Mouse (Mus musculus) heart, adult 2 months (tissue): ENCODE results near the gene Rpp21. TPM values are rescaled to one million over a fixed set of nuclear protein-coding genes. Genes with fewer than 3 reads are reported as not detected.

Source experiments
- DNase-seq, 2 experiments: peaks; one replicate each; pipeline ENCODE4 v3.0.0; 2021
- H3K27ac ChIP-seq: fragments of 200-600 bp; 2 replicates; pipeline ENCODE4 v1.8.1; 2022
- H3K27me3 ChIP-seq: fragments of 200-500 bp; 2 replicates; pipeline ENCODE4 v1.6.1; 2012; ENCODE audit warnings: mild to moderate bottlenecking, low read length, inconsistent platforms, mixed read lengths; ENCODE audit not compliant: control insufficient read depth, insufficient read depth
- H3K36me3 ChIP-seq: fragments of 200-500 bp; 2 replicates; pipeline ENCODE4 v1.6.1; 2012; ENCODE audit warnings: low read length, inconsistent platforms; ENCODE audit not compliant: control insufficient read depth, insufficient read depth
- H3K4me1 ChIP-seq: fragments of 200-500 bp; 2 replicates; pipeline ENCODE4 v1.6.1; 2011; ENCODE audit warnings: low read length; ENCODE audit not compliant: control insufficient read depth, insufficient read depth
- H3K4me3 ChIP-seq: fragments of 200-600 bp; 2 replicates; pipeline ENCODE4 v1.8.1; 2022
- H3K79me2 ChIP-seq: fragments of 200-500 bp; replicated peaks from 2 replicates; pipeline ENCODE4 v1.6.1; 2012; ENCODE audit warnings: mild to moderate bottlenecking, inconsistent platforms, low read length, moderate library complexity, mixed read lengths; ENCODE audit not compliant: control insufficient read depth, insufficient read depth
- H3K9ac ChIP-seq: fragments of 200-500 bp; 2 replicates; pipeline ENCODE4 v1.6.1; 2012; ENCODE audit warnings: low read depth, mild to moderate bottlenecking, control low read depth, inconsistent platforms, low read length, mixed read lengths
- CTCF ChIP-seq: fragments of 200-600 bp; IDR thresholded peaks from 2 replicates; pipeline ENCODE4 v1.8.1; 2022; ENCODE audit warnings: antibody characterized with exemption, mild to moderate bottlenecking, moderate library complexity
- EP300 ChIP-seq: fragments of 200-500 bp; IDR thresholded peaks from 2 replicates; pipeline ENCODE4 v1.6.1; 2011; ENCODE audit warnings: low read depth, low read length, control low read depth; ENCODE audit not compliant: insufficient read depth
- POLR2A ChIP-seq: fragments of 200-500 bp; IDR thresholded peaks from 2 replicates; pipeline ENCODE4 v1.6.1; 2011; ENCODE audit warnings: mild to moderate bottlenecking, low read depth, low read length, control low read depth; ENCODE audit not compliant: insufficient read depth
- WGBS: fragments of 180-500 bp; shearing (Covaris S2); methylation state at CpG from one replicate; pipeline ENCODE4 v1.1.7; 2018; 5-methylcytosine and 5-hydroxymethylcytosine counted together
- intact Hi-C: fragments of 180-260 bp; cut with DNase I; formaldehyde crosslinking; loops from one replicate; pipeline ENCODE4 v1.15.1; 2025
- polyA plus RNA-seq: library from polyadenylated mRNA; depleted of rRNA; stranded (reverse); fragments of >200 nt; gene quantifications from 2 replicates; pipeline ENCODE4 v1.2.3, GENCODE M21; 2012; rRNA removed
- total RNA-seq, 2 experiments: library from RNA; stranded (reverse); gene quantifications; 2 replicates each; pipeline ENCODE4 v1.2.3; 2021

The Rpp21 gene
- total and polyA plus RNA-seq, 3 experiments, result 35.5 to 59.1 (median 43.8) TPM

DNA sequence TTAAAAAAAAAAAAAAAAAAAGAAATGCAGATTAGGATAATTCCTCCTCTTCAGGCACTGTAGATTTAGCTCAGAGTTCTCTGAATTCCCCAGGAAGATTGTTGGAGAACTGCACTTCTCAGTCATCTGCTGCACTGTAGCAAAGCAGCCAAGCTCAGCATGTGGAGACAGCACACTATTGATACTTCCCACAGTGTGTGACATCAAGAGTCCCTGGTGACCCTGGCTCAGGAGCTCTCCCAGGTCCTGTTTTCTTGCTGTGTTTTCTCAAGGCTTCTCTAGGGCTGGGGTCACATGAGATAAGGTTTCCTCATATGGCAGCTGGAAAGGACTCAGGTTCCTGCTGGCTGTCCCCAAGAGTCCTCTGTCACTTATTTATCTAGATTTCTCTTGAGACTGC, 51.0 kb downstream of the Rpp21 start:
- no peak overlapping the region for H3K4me3 ChIP-seq
- no peak overlapping the region for H3K27ac ChIP-seq
- H3K9ac ChIP-seq, result no peak overlapping the region
- no peaks in the 10 kb centered on the region for H3K4me1 ChIP-seq
- TF ChIP-seq CTCF (no peak), POLR2A (no peak), EP300 (no peak)
- no peaks in the 10 kb centered on the region for H3K36me3 ChIP-seq
- DNase-seq, result no peak
- H3K27me3 ChIP-seq, result peaks cover 4% of the 10 kb centered on the region
- intact Hi-C loops, result no loop called here
- no peaks in the 10 kb centered on the region for H3K79me2 ChIP-seq

DNA sequence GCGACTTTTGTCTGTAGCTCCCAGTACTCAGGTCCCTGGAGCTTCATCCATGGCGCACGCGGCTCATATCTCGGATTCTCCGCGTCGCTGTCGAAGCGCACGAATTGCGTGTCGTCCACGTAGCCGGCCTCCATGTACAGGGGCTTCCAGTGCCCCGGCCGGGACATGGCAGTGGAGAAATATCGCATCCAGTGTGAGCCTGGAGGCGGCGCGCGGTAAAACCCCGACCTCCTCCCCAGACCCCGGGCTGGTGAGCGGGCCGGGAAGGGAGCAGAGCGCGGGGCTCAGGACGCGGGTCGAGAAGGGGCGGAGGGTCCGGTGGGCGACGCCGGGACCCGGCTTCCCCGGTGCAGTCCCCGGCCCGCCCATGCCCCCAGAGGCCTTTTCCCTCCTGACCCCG, 52.0 kb downstream of the Rpp21 start:
- WGBS, result under 1% methylated on average over 37 of the region's 41 CpGs
- Histone ChIP-seq H3K27ac (no peak overlapping the region), H3K9ac (peak overlapping the region; percentile 66), H3K4me1 (no peaks in the 10 kb centered on the region), H3K4me3 (peak overlapping the region; percentile 50), H3K36me3 (no peaks in the 10 kb centered on the region), H3K27me3 (peaks cover 4% of the 10 kb centered on the region), H3K79me2 (no peaks in the 10 kb centered on the region)
- intact Hi-C loops, result no loop called here
- peak in 1 of 2 experiments; percentile 23 for DNase-seq
- no peak for TF ChIP-seq EP300
- no peak for TF ChIP-seq POLR2A
- TF ChIP-seq CTCF, result no peak

Other genes starting within 250 kb of the Rpp21 start
- 1 to 10 TPM; 7.5 to 9.6 TPM for gene H2-T24, start 237.5 kb downstream of the Rpp21 start, total RNA-seq
- 4.3 and 9.4 TPM in 2 replicates for gene H2-T24, start 237.5 kb downstream of the Rpp21 start, polyA plus RNA-seq
- gene H2-T23, start 225.2 kb downstream of the Rpp21 start, total RNA-seq, result 10 to 100 TPM; 27.3 to 34.1 TPM
- 43.4 and 46.4 TPM in 2 replicates for gene H2-T23, start 225.2 kb downstream of the Rpp21 start, polyA plus RNA-seq
- gene H2-T22, start 215.3 kb downstream of the Rpp21 start, total RNA-seq, result 10 to 100 TPM in 1 of 2 experiments, 1 to 10 TPM in 1; 7.4 to 10.6 TPM
- 23.4 and 23.8 TPM in 2 replicates for gene H2-T22, start 215.3 kb downstream of the Rpp21 start, polyA plus RNA-seq
- not detected for gene Gm6034, start 215.1 kb downstream of the Rpp21 start, total RNA-seq
- not detected in 2 replicates for gene Gm6034, start 215.1 kb downstream of the Rpp21 start, polyA plus RNA-seq
- 1 to 10 TPM; 3.5 to 4.4 TPM for gene Gm11127, start 199.7 kb downstream of the Rpp21 start, total RNA-seq
- not detected in 2 replicates for gene Gm11127, start 199.7 kb downstream of the Rpp21 start, polyA plus RNA-seq
- gene Gm19684, start 136.4 kb downstream of the Rpp21 start, total RNA-seq, result under 1 TPM in 1 of 2 experiments, not detected in 1; 0.23 TPM
- gene Gm19684, start 136.4 kb downstream of the Rpp21 start, polyA plus RNA-seq, result 0.16 and 0.41 TPM in 2 replicates
- not detected for gene Gm7030, start 128.6 kb downstream of the Rpp21 start, total RNA-seq
- gene Gm7030, start 128.6 kb downstream of the Rpp21 start, polyA plus RNA-seq, result not detected in 2 replicates
- gene Gm8909, start 89.5 kb downstream of the Rpp21 start, total RNA-seq, result under 1 TPM in 1 of 2 experiments, not detected in 1; 0.29 TPM
- not detected in 2 replicates for gene Gm8909, start 89.5 kb downstream of the Rpp21 start, polyA plus RNA-seq
- gene H2-T3, start 67.8 kb downstream of the Rpp21 start, total RNA-seq, result not detected
- not detected in 2 replicates for gene H2-T3, start 67.8 kb downstream of the Rpp21 start, polyA plus RNA-seq
- gene Trim39, start 14.2 kb upstream of the Rpp21 start, total RNA-seq, result 1 to 10 TPM; 6.7 to 7.6 TPM
- 6.0 and 8.7 TPM in 2 replicates for gene Trim39, start 14.2 kb upstream of the Rpp21 start, polyA plus RNA-seq
- not detected for gene H2-M10.2, start 28.4 kb upstream of the Rpp21 start, total RNA-seq
- not detected in 2 replicates for gene H2-M10.2, start 28.4 kb upstream of the Rpp21 start, polyA plus RNA-seq
- not detected for gene H2-M10.1, start 68.1 kb upstream of the Rpp21 start, total RNA-seq
- gene H2-M10.1, start 68.1 kb upstream of the Rpp21 start, polyA plus RNA-seq, result not detected in 2 replicates
- gene H2-M10.3, start 110.3 kb upstream of the Rpp21 start, total RNA-seq, result not detected
- not detected in 2 replicates for gene H2-M10.3, start 110.3 kb upstream of the Rpp21 start, polyA plus RNA-seq
- gene H2-M10.4, start 204.3 kb upstream of the Rpp21 start, total RNA-seq, result not detected
- not detected in 2 replicates for gene H2-M10.4, start 204.3 kb upstream of the Rpp21 start, polyA plus RNA-seq